31 mouse cellular contexts compared by ENCODE assay signal in the genomic region with DNA sequence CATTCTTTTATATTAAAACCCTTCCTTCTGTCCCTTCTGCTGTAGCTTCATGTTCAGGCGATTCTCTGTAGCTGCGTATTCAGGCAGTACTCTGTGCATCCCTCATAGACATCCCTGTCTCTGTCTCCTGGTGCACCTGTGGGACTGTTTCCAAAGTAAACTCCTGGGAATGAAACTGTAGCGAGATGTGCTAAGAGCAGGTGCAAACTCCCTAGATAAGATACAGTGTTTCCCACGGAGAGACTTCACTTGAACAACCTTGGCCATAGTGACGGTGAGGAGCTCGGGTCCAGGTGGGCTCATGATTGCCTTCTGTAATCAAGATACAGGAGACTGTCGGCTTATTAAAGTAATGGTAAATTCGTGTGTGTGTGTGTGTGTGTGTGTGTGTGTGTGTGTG. TPM values are rescaled to one million over a fixed set of nuclear protein-coding genes. Genes with fewer than 3 reads are reported as not detected.
"Had no signal": no experiment of that assay in that cellular context is flagged by ENCODE, and none has a peak within 500 bp of the region (broad histone marks: within the 10 kb centered on the region; RNA-seq: fewer than 3 reads in every experiment).

No protein-coding gene starts in this region.

- H3K9me3 ChIP-seq: heart, embryonic 13.5 days; heart, embryonic 15.5 days; hindbrain, embryonic 13.5 days; hindbrain, embryonic 15.5 days; limb, embryonic 13.5 days; limb, embryonic 15.5 days; liver, embryonic 12.5 days had no signal

- H3K27me3 ChIP-seq: hindbrain, embryonic 13.5 days; hindbrain, embryonic 15.5 days; limb, embryonic 15.5 days; liver, embryonic 12.5 days had no signal

- DNase-seq: forebrain, postnatal 0 days; gastrocnemius, postnatal 14 days; gastrocnemius, postnatal 36 days; heart, adult 18-20 months; heart, postnatal 14 days; heart, postnatal 36 days; kidney, adult 18-20 months; kidney, adult 8-10 months; kidney, postnatal 10 days; kidney, postnatal 25 days; kidney, postnatal 4 days; layer of hippocampus, adult 9-11 months; layer of hippocampus, postnatal 36 days; left cerebral cortex, postnatal 4 days had no signal

- H3K36me3 ChIP-seq: heart, embryonic 13.5 days; heart, embryonic 15.5 days; hindbrain, embryonic 13.5 days; hindbrain, embryonic 15.5 days; limb, embryonic 13.5 days; limb, embryonic 15.5 days; liver, embryonic 12.5 days had no signal

- ATAC-seq: forebrain, postnatal 0 days; hindbrain, postnatal 0 days; liver, embryonic 12.5 days had no signal

- H3K4me2 ChIP-seq: heart, embryonic 11.5 days; heart, embryonic 13.5 days; heart, embryonic 15.5 days; hindbrain, embryonic 13.5 days; hindbrain, embryonic 15.5 days; limb, embryonic 13.5 days; limb, embryonic 15.5 days; liver, embryonic 12.5 days had no signal

- H3K4me3 ChIP-seq: heart, embryonic 13.5 days; heart, embryonic 15.5 days; hindbrain, embryonic 13.5 days; hindbrain, embryonic 15.5 days; layer of hippocampus, adult 2 months; limb, embryonic 13.5 days; limb, embryonic 15.5 days; liver, embryonic 12.5 days had no signal

- H3K9ac ChIP-seq: forebrain, postnatal 0 days; heart, embryonic 13.5 days; heart, embryonic 15.5 days; hindbrain, embryonic 13.5 days; hindbrain, embryonic 15.5 days; limb, embryonic 13.5 days; limb, embryonic 15.5 days; liver, embryonic 12.5 days had no signal

- H3K27ac ChIP-seq: heart, embryonic 13.5 days; heart, embryonic 15.5 days; hindbrain, embryonic 13.5 days; hindbrain, embryonic 15.5 days; hindbrain, postnatal 0 days; layer of hippocampus, adult 2 months; limb, embryonic 13.5 days; limb, embryonic 15.5 days; liver, embryonic 12.5 days had no signal

- H3K4me1 ChIP-seq: liver, embryonic 12.5 days had no signal

RNA-seq across cellular contexts. Expression of a gene that starts 41.5 kb away (rescaled TPM):
- polyA plus RNA-seq: forebrain, postnatal 0 days; gonadal fat pad, adult 2 months; heart, embryonic 11.5 days; heart, embryonic 13.5 days; heart, embryonic 15.5 days; heart, postnatal 0 days; hindbrain, embryonic 13.5 days; hindbrain, embryonic 15.5 days; hindbrain, postnatal 0 days; intestine, embryonic 14.5 days; kidney, embryonic 14.5 days; kidney, embryonic 16.5 days; limb, embryonic 11.5 days; limb, embryonic 13.5 days; limb, embryonic 15.5 days; liver, adult 2 months; liver, embryonic 12.5 days had no signal
